Mouse (Mus musculus) megakaryocyte, adult 5-6 weeks (primary cell): ENCODE data around the gene Olfr850. TPM values are rescaled to one million over a fixed set of nuclear protein-coding genes. Genes with fewer than 3 reads are reported as not detected.

Source experiments
- ATAC-seq: 2 replicates; pipeline ENCODE4 v1.8.0; 2016; ENCODE audit warnings: mild to moderate bottlenecking, inconsistent platforms; ENCODE audit not compliant: poor library complexity, severe bottlenecking
- total RNA-seq, 2 experiments: library from RNA; stranded (forward) in 1 of 2; stranded (reverse) in 1 of 2; fragments of 153-499, 151-499 nt in 1 of 2; fragments of 221-1000, 200-1000 nt in 1 of 2; gene quantifications; 2 replicates each; pipeline versions ENCODE4 v1.2.3 to v1.2.4; 2015 to 2017

Gene Olfr850
- not detected in 2 replicates for total RNA-seq (2015)
- total RNA-seq (2017): not detected in 2 replicates

DNA sequence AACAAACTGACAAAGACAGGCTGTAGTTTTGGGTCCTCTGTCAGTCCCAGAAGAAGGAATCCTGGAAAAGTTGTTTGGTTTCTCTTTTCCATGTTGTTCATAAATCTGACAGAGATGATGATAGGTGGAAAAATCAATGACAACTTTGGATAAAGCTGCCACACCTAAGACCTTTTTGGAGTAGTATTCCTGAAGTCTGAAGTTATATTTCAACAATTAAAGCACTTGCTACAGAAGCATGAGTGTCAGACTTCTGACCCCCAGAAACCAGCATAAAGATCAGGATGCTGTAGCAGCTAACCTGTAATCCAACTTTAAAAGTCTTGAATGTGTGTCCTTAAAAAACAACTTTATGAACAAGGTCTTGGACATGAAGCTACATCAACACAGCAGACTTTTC is at the start of gene Olfr850:
Gene Olfr850, minus strand, starts transcription at position 101 of the 400 bp plus-strand sequence.
- no peak for ATAC-seq

DNA sequence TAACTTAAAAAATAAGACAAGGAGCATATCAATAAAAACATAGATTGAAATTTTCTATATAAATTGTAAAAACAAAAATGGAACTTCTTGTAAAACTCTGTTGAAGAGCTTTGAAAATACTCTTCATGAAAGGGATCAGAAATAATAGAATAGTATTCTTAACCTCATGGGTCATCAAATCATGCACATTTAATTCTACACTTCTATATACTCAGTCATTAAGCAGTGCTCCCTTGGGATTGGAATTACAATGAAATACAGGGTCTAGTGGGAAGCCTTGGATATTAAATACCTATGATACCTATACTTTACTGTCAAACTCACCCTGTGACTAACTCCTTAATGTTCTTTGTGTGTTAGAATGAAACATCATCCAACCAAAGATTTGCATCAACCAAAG is 14.9 kb upstream of the Olfr850 start, which contains the start of gene Olfr851:
Gene Olfr851, plus strand, starts transcription at position 301 of the 400 bp plus-strand sequence.
- no peak for ATAC-seq

DNA sequence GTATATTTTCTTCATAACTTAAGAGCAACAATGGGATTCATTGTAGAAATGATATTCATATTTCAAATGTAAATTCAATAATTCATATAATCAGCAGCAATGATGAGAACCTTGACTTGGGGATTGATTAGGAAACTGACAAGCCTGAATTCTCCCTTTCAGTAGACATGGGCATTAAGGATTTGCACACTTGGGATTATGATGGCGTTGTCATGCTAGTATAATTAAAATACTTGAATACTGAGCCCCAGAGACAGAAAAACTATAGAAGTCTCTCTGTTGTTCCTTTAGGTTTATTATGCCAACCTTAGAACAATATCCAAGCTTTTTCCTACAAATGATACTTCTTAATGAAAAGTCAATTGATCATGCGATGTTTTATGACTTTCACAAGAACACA is 38.1 kb downstream of the Olfr850 start, which contains the start of gene Olfr849:
Gene Olfr849, plus strand, starts transcription at position 301 of the 400 bp plus-strand sequence.
- no peak for ATAC-seq

Other genes with a start within 250 kb of the Olfr850 start
- gene Olfr843, start 226.3 kb downstream of the Olfr850 start, total RNA-seq (2015): not detected in 2 replicates
- not detected in 2 replicates for gene Olfr843, start 226.3 kb downstream of the Olfr850 start, total RNA-seq (2017)
- not detected in 2 replicates for gene Olfr844, start 161.9 kb downstream of the Olfr850 start, total RNA-seq (2015)
- not detected in 2 replicates for gene Olfr844, start 161.9 kb downstream of the Olfr850 start, total RNA-seq (2017)
- not detected in 2 replicates for gene Olfr845, start 141.8 kb downstream of the Olfr850 start, total RNA-seq (2015)
- not detected in 2 replicates for gene Olfr845, start 141.8 kb downstream of the Olfr850 start, total RNA-seq (2017)
- not detected in 2 replicates for gene Olfr846, start 114.2 kb downstream of the Olfr850 start, total RNA-seq (2015)
- not detected in 2 replicates for gene Olfr846, start 114.2 kb downstream of the Olfr850 start, total RNA-seq (2017)
- gene Olfr847, start 99.6 kb downstream of the Olfr850 start, total RNA-seq (2015): not detected in 2 replicates
- not detected in 2 replicates for gene Olfr847, start 99.6 kb downstream of the Olfr850 start, total RNA-seq (2017)
- gene Olfr849, start 38.0 kb downstream of the Olfr850 start, total RNA-seq (2015): not detected in 2 replicates
- not detected in 2 replicates for gene Olfr849, start 38.0 kb downstream of the Olfr850 start, total RNA-seq (2017)
- gene Olfr851, start 15.0 kb upstream of the Olfr850 start, total RNA-seq (2015): not detected in 2 replicates
- gene Olfr851, start 15.0 kb upstream of the Olfr850 start, total RNA-seq (2017): not detected in 2 replicates
- gene Olfr853, start 62.8 kb upstream of the Olfr850 start, total RNA-seq (2015): not detected in 2 replicates
- gene Olfr853, start 62.8 kb upstream of the Olfr850 start, total RNA-seq (2017): not detected in 2 replicates
- gene Olfr854, start 89.1 kb upstream of the Olfr850 start, total RNA-seq (2015): not detected in 2 replicates
- gene Olfr854, start 89.1 kb upstream of the Olfr850 start, total RNA-seq (2017): not detected in 2 replicates
- not detected in 2 replicates for gene Olfr855, start 104.4 kb upstream of the Olfr850 start, total RNA-seq (2015)
- 0.11 TPM in 1 of 2 replicates, not detected in the other for gene Olfr855, start 104.4 kb upstream of the Olfr850 start, total RNA-seq (2017)
- gene Zfp317, start 143.9 kb upstream of the Olfr850 start, total RNA-seq (2015): 8.8 and 9.2 TPM in 2 replicates
- 14.0 and 14.8 TPM in 2 replicates for gene Zfp317, start 143.9 kb upstream of the Olfr850 start, total RNA-seq (2017)
- gene Olfr857, start 231.2 kb upstream of the Olfr850 start, total RNA-seq (2015): not detected in 2 replicates
- gene Olfr857, start 231.2 kb upstream of the Olfr850 start, total RNA-seq (2017): not detected in 2 replicates